Mouse (Mus musculus) liver, embryonic 11.5 days (tissue): ENCODE data around the gene Spg21. TPM values are rescaled to one million over a fixed set of nuclear protein-coding genes. Genes with fewer than 3 reads are reported as not detected.

ENCODE experiments used
- ATAC-seq: fragments of 200-750 bp; cut with Nextera tagmentation; replicated peaks from 2 replicates; pipeline ENCODE4 v1.8.0; 2017; ENCODE audit warnings: moderate number of reproducible peaks, mild to moderate bottlenecking, moderate TSS enrichment, moderate library complexity; ENCODE audit not compliant: low FRiP score
- DNase-seq: peaks from one replicate; pipeline ENCODE4 v3.0.0-alpha.2; 2017; ENCODE audit warnings: low spot score
- H3K27ac ChIP-seq: fragments of 300-500 bp; sonication (generic); 2 replicates; pipeline ENCODE4 v1.5.1; 2014; ENCODE audit warnings: mild to moderate bottlenecking, low read depth, low read length, control low read depth
- H3K27me3 ChIP-seq: fragments of 300-500 bp; sonication (generic); replicated peaks from 2 replicates; pipeline ENCODE4 v1.6.1; 2014; ENCODE audit warnings: low read length, mixed read lengths; ENCODE audit not compliant: control insufficient read depth, insufficient read depth
- H3K36me3 ChIP-seq: fragments of 300-500 bp; sonication (generic); 2 replicates; pipeline ENCODE4 v1.6.1; 2014; ENCODE audit warnings: mild to moderate bottlenecking, low read length, moderate library complexity, mixed read lengths; ENCODE audit not compliant: control insufficient read depth, insufficient read depth
- H3K4me1 ChIP-seq: fragments of 300-500 bp; sonication (generic); replicated peaks from 2 replicates; pipeline ENCODE4 v1.6.1; 2014; ENCODE audit warnings: low read length, mixed read lengths; ENCODE audit not compliant: control insufficient read depth, insufficient read depth
- H3K4me2 ChIP-seq: fragments of 300-500 bp; sonication (generic); 2 replicates; pipeline ENCODE4 v1.6.1; 2014; ENCODE audit warnings: mild to moderate bottlenecking, control low read depth, moderate library complexity
- H3K4me3 ChIP-seq: fragments of 300-500 bp; sonication (generic); 2 replicates; pipeline ENCODE4 v1.5.1; 2014; ENCODE audit warnings: low read depth, low read length, control low read depth
- H3K9ac ChIP-seq: fragments of 300-500 bp; sonication (generic); 2 replicates; pipeline ENCODE4 v1.6.1; 2014; ENCODE audit warnings: low read depth, low read length, control low read depth
- H3K9me3 ChIP-seq: fragments of 300-500 bp; sonication (generic); 2 replicates; pipeline ENCODE4 v1.6.1; 2016; ENCODE audit warnings: low read length, inconsistent platforms, mixed read lengths; ENCODE audit not compliant: control insufficient read depth
- WGBS: fragments of 180-500 bp; shearing (Covaris S2); extraction: QIAGEN DNeasy Blood & Tissue Kit; methylation state at CpG from one replicate; pipeline ENCODE4 v1.1.7; 2014; 5-methylcytosine and 5-hydroxymethylcytosine counted together
- polyA plus RNA-seq: library from polyadenylated mRNA; unstranded; fragments of >200 nt; fragmentation: Nextera tagmentation; extraction: Ambion mirVana; gene quantifications from 2 replicates; pipeline ENCODE4 v1.2.1, GENCODE M21; 2014

The Spg21 gene
- polyA plus RNA-seq, 1 experiment from 2014 or later = 54.7 TPM

- no peak for ATAC-seq
- no peak overlapping the region for H3K9ac ChIP-seq
These were observed 74.5 kb downstream of the Spg21 start for GRCm38 (mm10) chr9:65535191-65535722.

GRCm38 (mm10) chr9:65535789-65536469 is 75.2 kb downstream of the Spg21 start:
- H3K36me3 ChIP-seq = no peaks in the 10 kb centered on the region
- no peak overlapping the region for H3K9ac ChIP-seq
- 72% methylated on average over 10 of the region's 11 CpGs for WGBS
- DNase-seq (no peak), ATAC-seq (no peak)
- no peaks in the 10 kb centered on the region for H3K27me3 ChIP-seq
- no peaks in the 10 kb centered on the region for H3K9me3 ChIP-seq
- H3K27ac ChIP-seq = peak overlapping the region; percentile 23; the same call in 1 of the 2 replicates
- H3K4me2 ChIP-seq = no peak overlapping the region
- H3K4me3 ChIP-seq = no peak overlapping the region
- peaks cover 3% of the 10 kb centered on the region; the same call in 1 of the 2 replicates for H3K4me1 ChIP-seq

More at GRCm38 (mm10) chr9:65535191-65535722, 74.5 kb downstream of the Spg21 start:
- DNase-seq = no peak
- Histone ChIP-seq H3K9me3 (no peaks in the 10 kb centered on the region), H3K27ac (no peak overlapping the region; the same call in 1 of the 2 replicates), H3K27me3 (no peaks in the 10 kb centered on the region), H3K4me1 (peaks cover 6% of the 10 kb centered on the region; the same call in 1 of the 2 replicates), H3K4me3 (no peak overlapping the region), H3K4me2 (no peak overlapping the region), H3K36me3 (no peaks in the 10 kb centered on the region)
- 56% methylated on average over 3 of the region's 3 CpGs for whole genome bisulfite sequencing

- Histone ChIP-seq H3K4me1 (peaks cover 7% of the 10 kb centered on the region), H3K4me3 (no peak overlapping the region), H3K27ac (peak overlapping the region; percentile 23; the same call in 1 of the 2 replicates), H3K9ac (no peak overlapping the region), H3K9me3 (no peaks in the 10 kb centered on the region), H3K27me3 (no peaks in the 10 kb centered on the region), H3K4me2 (no peak overlapping the region), H3K36me3 (no peaks in the 10 kb centered on the region)
- DNase-seq = no peak
- WGBS = 72% methylated on average over 4 of the region's 4 CpGs
- no peak for ATAC-seq
These were observed 75.7 kb downstream of the Spg21 start for GRCm38 (mm10) chr9:65536491-65536890.

Other genes starting within 250 kb of the Spg21 start
- 0.07 and 0.12 TPM in 2 replicates for gene Cilp, start 195.8 kb upstream of the Spg21 start, polyA plus RNA-seq
- gene Clpx, start 166.7 kb upstream of the Spg21 start, polyA plus RNA-seq = 49.3 and 54.5 TPM in 2 replicates
- 10.5 and 10.6 TPM in 2 replicates for gene Pdcd7, start 114.8 kb upstream of the Spg21 start, polyA plus RNA-seq
- 0.19 and 0.30 TPM in 2 replicates for gene Ubap1l, start 99.9 kb upstream of the Spg21 start, polyA plus RNA-seq
- gene Kbtbd13, start 69.3 kb upstream of the Spg21 start, polyA plus RNA-seq = 0.43 and 0.81 TPM in 2 replicates
- 1.4 TPM in 2 replicates for gene Rasl12, start 62.4 kb upstream of the Spg21 start, polyA plus RNA-seq
- gene Slc51b, start 38.0 kb upstream of the Spg21 start, polyA plus RNA-seq = not detected in 2 replicates
- 20.2 and 20.3 TPM in 2 replicates for gene Mtfmt, start 25.2 kb upstream of the Spg21 start, polyA plus RNA-seq
- not detected in 2 replicates for gene Ankdd1a, start 59.2 kb downstream of the Spg21 start, polyA plus RNA-seq
- 29.5 and 30.3 TPM in 2 replicates for gene Plekho2, start 119.1 kb downstream of the Spg21 start, polyA plus RNA-seq
- 16.4 and 18.0 TPM in 2 replicates for gene Pif1, start 126.2 kb downstream of the Spg21 start, polyA plus RNA-seq
- 34.8 and 36.5 TPM in 2 replicates for gene Rbpms2, start 168.7 kb downstream of the Spg21 start, polyA plus RNA-seq
- gene Oaz2, start 207.1 kb downstream of the Spg21 start, polyA plus RNA-seq = 119 and 123 TPM in 2 replicates